Mouse (Mus musculus) layer of hippocampus, adult 6 months (tissue): ENCODE measurements around the gene Olfr1325. TPM values are rescaled to one million over a fixed set of nuclear protein-coding genes. Genes with fewer than 3 reads are reported as not detected.

Experiments
- long read RNA-seq, 2 experiments: library from polyadenylated mRNA; unstranded; transcript quantifications; one replicate each; pipeline ENCODE4 v2.0.0; 2019 to 2020
- polyA plus RNA-seq: library from polyadenylated mRNA; unstranded; fragments of <200 nt; fragmentation: Nextera tagmentation; gene quantifications from 2 replicates; pipeline ENCODE4 v1.2.3, GENCODE M21; 2021

The Olfr1325 gene
- polyA plus RNA-seq = not detected in 2 replicates
- long read RNA-seq, experiment 1 = 0 reads
- long read RNA-seq, experiment 2 = 0 reads

DNA sequence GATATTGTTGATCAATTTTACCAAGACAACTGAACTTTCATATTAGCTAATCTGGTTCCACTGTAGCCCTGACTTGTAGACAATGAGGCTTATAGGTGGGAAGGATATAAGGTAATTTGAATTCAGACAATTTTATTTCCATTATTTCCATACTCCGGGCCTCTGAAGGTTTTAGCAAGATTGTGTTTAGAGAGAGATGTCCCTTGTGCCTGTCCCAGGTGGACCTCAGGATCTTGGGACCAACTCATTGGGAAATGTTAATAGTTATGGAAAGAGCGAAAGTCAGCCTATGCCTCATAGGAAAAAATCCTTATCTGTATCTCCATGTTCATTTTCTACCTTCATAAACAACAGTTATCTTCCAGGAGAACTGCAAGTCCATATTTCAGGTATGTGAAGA is at the start of gene Olfr1325:
Gene Olfr1325 (plus strand): TSS at position 301 of the 400 bp plus-strand sequence.

DNA sequence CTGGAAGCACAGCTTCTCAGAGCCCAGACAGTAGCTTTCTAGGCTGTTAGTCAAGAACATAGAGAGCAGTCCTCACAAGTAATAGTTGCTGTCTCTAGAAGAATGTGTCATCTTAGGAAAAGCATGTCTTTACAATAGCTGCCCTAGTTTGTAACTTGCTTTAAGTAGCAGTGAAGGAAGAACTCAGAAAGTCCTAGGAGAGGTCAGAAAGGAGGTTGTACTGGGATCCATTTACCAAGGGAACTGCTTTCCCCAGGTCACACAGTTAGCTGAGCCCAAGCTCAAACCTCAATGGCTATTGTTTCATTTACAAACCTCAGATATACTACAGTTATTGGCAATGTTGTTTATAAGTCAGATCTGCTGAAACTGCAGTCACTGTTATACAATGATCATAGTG is 17.7 kb upstream of the Olfr1325 start, which contains the start of gene Olfr1326-ps1:
Gene Olfr1326-ps1 (minus strand): TSS at position 101 of the 400 bp plus-strand sequence.

GRCm38 (mm10) chrX:74645466-74646323 is 53.2 kb downstream of the Olfr1325 start, which contains the start of gene Gm5640:
Gene Gm5640 (minus strand): TSS chrX:74645635.

Other genes with a start within 250 kb of the Olfr1325 start
- 44.3 and 46.1 TPM in 2 replicates for gene Lage3, start 239.1 kb upstream of the Olfr1325 start, polyA plus RNA-seq
- 95.4 and 96.6 TPM in 2 replicates for gene Ubl4a, start 219.5 kb upstream of the Olfr1325 start, polyA plus RNA-seq
- 4.0 and 4.5 TPM in 2 replicates for gene Slc10a3, start 219.3 kb upstream of the Olfr1325 start, polyA plus RNA-seq
- 20.2 and 22.8 TPM in 2 replicates for gene Fam3a, start 199.4 kb upstream of the Olfr1325 start, polyA plus RNA-seq
- gene Ikbkg, start 199.4 kb upstream of the Olfr1325 start, polyA plus RNA-seq = 7.0 and 9.0 TPM in 2 replicates
- gene G6pdx, start 163.5 kb upstream of the Olfr1325 start, polyA plus RNA-seq = 19.0 and 19.5 TPM in 2 replicates
- not detected in 2 replicates for gene Gm6880, start 111.3 kb upstream of the Olfr1325 start, polyA plus RNA-seq
- gene Olfr1326-ps1, start 17.8 kb upstream of the Olfr1325 start, polyA plus RNA-seq = not detected in 2 replicates
- gene Gm5640, start 53.0 kb downstream of the Olfr1325 start, polyA plus RNA-seq = 0.08 and 0.25 TPM in 2 replicates
- gene Gm6890, start 148.2 kb downstream of the Olfr1325 start, polyA plus RNA-seq = not detected in 2 replicates
- gene Gm5936, start 244.5 kb downstream of the Olfr1325 start, polyA plus RNA-seq = 0.06 and 0.33 TPM in 2 replicates